Mouse (Mus musculus) layer of hippocampus, adult 2 months (tissue): Measurements from ENCODE around the gene Ptgr1. TPM values are rescaled to one million over a fixed set of nuclear protein-coding genes. Genes with fewer than 3 reads are reported as not detected.

Experiments
- DNase-seq, 2 experiments: peaks; one replicate each; pipeline ENCODE4 v3.0.0; 2022; ENCODE audit warnings: low spot score in 2 of 2
- H3K27ac ChIP-seq: fragments of 200-600 bp; 2 replicates; pipeline ENCODE4 v1.8.1; 2022
- H3K4me3 ChIP-seq: fragments of 200-600 bp; 2 replicates; pipeline ENCODE4 v1.8.1; 2022; ENCODE audit warnings: mild to moderate bottlenecking
- CTCF ChIP-seq: fragments of 200-600 bp; conservative IDR thresholded peaks from 2 replicates; pipeline ENCODE4 v1.8.1; 2022; ENCODE audit warnings: antibody characterized with exemption, mild to moderate bottlenecking, moderate library complexity
- total RNA-seq, 2 experiments: library from RNA; stranded (reverse); gene quantifications; 2 replicates each; pipeline ENCODE4 v1.2.3; 2021

The Ptgr1 gene
- total RNA-seq, 2 experiments from 2014 or later = 3.2 to 3.3 TPM

- peak; percentile 43 to 44 for DNase-seq
- peak; percentile 74 for TF ChIP-seq CTCF
Observed at GRCm38 (mm10) chr4:58934746-58935476, 52.0 kb downstream of the Ptgr1 start.

GRCm38 (mm10) chr4:58934308-58934707 is 52.6 kb downstream of the Ptgr1 start:
- no peak for DNase-seq
- H3K27ac ChIP-seq = no peak overlapping the region
- TF ChIP-seq CTCF = no peak
- H3K4me3 ChIP-seq = no peak overlapping the region

More at GRCm38 (mm10) chr4:58934746-58935476, 52.0 kb downstream of the Ptgr1 start:
- no peak overlapping the region for H3K4me3 ChIP-seq
- H3K27ac ChIP-seq = no peak overlapping the region

- Histone ChIP-seq H3K27ac (no peak overlapping the region), H3K4me3 (no peak overlapping the region)
- TF ChIP-seq CTCF = no peak
- DNase-seq = no peak
Observed at GRCm38 (mm10) chr4:58932541-58932940, 54.4 kb downstream of the Ptgr1 start.

- peak; percentile 53 for TF ChIP-seq CTCF
- Histone ChIP-seq H3K4me3 (no peak overlapping the region), H3K27ac (no peak overlapping the region)
- DNase-seq = no peak
Observed at GRCm38 (mm10) chr4:58927661-58928060, 59.3 kb downstream of the Ptgr1 start.

GRCm38 (mm10) chr4:58926120-58926519 is 60.8 kb downstream of the Ptgr1 start:
- no peak for TF ChIP-seq CTCF
- H3K27ac ChIP-seq = no peak overlapping the region
- H3K4me3 ChIP-seq = no peak overlapping the region
- DNase-seq = no peak

- no peak overlapping the region for H3K27ac ChIP-seq
- DNase-seq = no peak
- TF ChIP-seq CTCF = 0 out of 2 replicates have a peak, but pooled peaks have one; percentile 10
- no peak overlapping the region for H3K4me3 ChIP-seq
Observed at GRCm38 (mm10) chr4:58925664-58926063, 61.3 kb downstream of the Ptgr1 start.

- Histone ChIP-seq H3K4me3 (no peak overlapping the region), H3K27ac (no peak overlapping the region)
- TF ChIP-seq CTCF = no peak
- no peak for DNase-seq
Observed at GRCm38 (mm10) chr4:58923933-58924332, 63.0 kb downstream of the Ptgr1 start.

Other genes with a start within 250 kb of the Ptgr1 start
- gene Olfr267, start 199.4 kb downstream of the Ptgr1 start, total RNA-seq = under 1 TPM in 1 of 2 experiments, not detected in 1; 0.20 TPM
- gene Ecpas, start 74.4 kb downstream of the Ptgr1 start, total RNA-seq = 100 to 1,000 TPM; 117 to 120 TPM
- gene Zkscan16, start 43.5 kb downstream of the Ptgr1 start, total RNA-seq = 10 to 100 TPM; 51.3 to 53.1 TPM
- gene Dnajc25, start 7.9 kb upstream of the Ptgr1 start, total RNA-seq = 1 to 10 TPM; 5.5 to 6.1 TPM
- gene Gm20503, start 16.1 kb upstream of the Ptgr1 start, total RNA-seq = 1 to 10 TPM in 1 of 2 experiments, not detected in 1; 2.5 TPM
- 10 to 100 TPM; 91.0 to 93.5 TPM for gene Gng10, start 48.0 kb upstream of the Ptgr1 start, total RNA-seq
- gene AI481877, start 151.9 kb upstream of the Ptgr1 start, total RNA-seq = not detected
- gene Ugcg, start 202.1 kb upstream of the Ptgr1 start, total RNA-seq = 10 to 100 TPM; 67.1 to 68.0 TPM